Mouse (Mus musculus): ENCODE measurements at regions not wholly inside any gene's neighbourhood (a gene's known extent, or its start where the extent isn't known, plus 50 kb on each side); places are given as distances from the start of the nearest gene placed in this dataset.

GRCm38 (mm10) chrX:162210848-162211247 is 51.3 kb upstream of the Nhs start:
- DNase-seq (ENCODE audit: low read depth): no peak

All from 416B (cell line).